Mouse (Mus musculus) ES-Bruce4 (cell line): ENCODE data around the gene Acvr1b.

ENCODE experiments used
- CTCF ChIP-seq: IDR thresholded peaks from one replicate; pipeline ENCODE4 v1.8.1; 2011; ENCODE audit warnings: low read depth, low read length
- EP300 ChIP-seq: IDR thresholded peaks from 2 replicates; pipeline ENCODE4 v1.6.1; 2011; ENCODE audit warnings: low read depth, low read length; ENCODE audit not compliant: insufficient read depth

- TF ChIP-seq CTCF (no peak), EP300 (no peak)
Measured at GRCm38 (mm10) chr15:101258420-101258819, 84.6 kb downstream of the Acvr1b start.
